Mouse (Mus musculus) common myeloid progenitor, adult 5-6 weeks (primary cell): ENCODE data around the gene Kifc5b. TPM values are rescaled to one million over a fixed set of nuclear protein-coding genes. Genes with fewer than 3 reads are reported as not detected.
"Not testable (repeated sequence)": the region's sequence is repeated elsewhere in the genome, so short reads cannot be mapped to it uniquely, and the experiment has no call there.

Experiments
- ATAC-seq: replicated peaks from 2 replicates; pipeline ENCODE4 v1.8.0; 2016; ENCODE audit warnings: low read depth, mild to moderate bottlenecking, moderate TSS enrichment, inconsistent platforms; ENCODE audit not compliant: poor library complexity, severe bottlenecking
- total RNA-seq: library from RNA; stranded (forward); fragments of 200-1000, 187-1606 nt; gene quantifications from 2 replicates; pipeline ENCODE4 v1.2.3, GENCODE M21; 2017

Kifc5b gene
- total RNA-seq: 11.9 and 16.7 TPM in 2 replicates

DNA sequence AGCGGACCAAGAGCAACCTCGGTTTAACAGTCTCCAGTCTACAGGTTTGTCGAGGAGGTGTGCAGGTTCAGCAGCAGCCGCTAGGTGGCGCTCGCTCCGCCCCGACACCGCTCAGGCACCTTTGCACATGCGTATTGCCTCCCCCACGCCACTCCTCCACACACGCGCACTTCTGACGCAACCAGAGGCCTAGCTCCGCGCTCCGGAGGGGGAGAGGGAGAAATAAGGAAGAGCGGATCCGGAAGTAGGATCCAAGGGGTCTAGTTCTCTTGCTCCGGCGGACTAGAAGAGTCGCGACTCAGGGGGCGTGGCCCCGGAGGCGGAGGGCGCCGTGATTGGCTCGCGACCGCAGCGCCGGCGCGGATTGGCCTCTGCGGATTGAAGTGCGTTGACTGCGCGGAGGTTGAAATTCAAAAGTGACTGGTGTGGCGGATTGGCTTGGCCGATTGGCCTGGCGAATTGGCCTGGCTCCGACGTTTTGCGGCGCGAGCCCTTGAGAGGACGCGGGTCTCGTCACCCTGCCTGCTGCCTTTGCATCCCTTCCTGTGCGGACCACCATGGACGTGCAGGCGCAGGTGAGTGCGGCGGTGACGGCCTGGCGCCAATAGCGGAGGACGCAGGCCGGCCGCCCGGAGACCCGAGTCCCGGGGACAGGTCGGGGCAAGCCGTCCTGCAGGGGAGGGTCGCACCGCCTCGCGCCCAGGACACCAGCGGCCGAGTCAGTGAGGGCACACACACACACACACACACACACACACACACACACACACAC is at the start of gene Kifc5b:
Gene Kifc5b, plus strand, starts transcription at position 381 of the 772 bp plus-strand sequence.
- ATAC-seq: peak; percentile 99

DNA sequence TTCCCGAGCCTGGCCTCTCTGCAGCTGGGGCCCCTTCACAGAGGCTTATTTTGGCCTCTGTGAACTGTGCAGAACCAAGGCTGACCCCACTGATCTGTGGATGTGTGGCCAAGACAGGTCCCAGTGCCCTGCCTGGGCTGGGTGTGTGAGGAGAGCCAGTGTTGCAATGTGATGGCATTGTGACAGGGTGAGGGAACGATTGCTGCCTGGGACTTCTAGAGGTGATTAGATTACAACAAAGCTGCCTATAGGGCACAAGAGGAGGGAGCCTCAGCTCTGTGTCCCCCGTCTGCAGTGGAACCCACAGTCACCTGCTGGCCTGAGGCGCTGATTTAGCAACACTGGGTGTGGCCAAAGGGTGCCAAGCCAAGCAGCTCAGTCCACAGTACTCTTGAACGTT is 48.1 kb upstream of the Kifc5b start:
- ATAC-seq: no peak

DNA sequence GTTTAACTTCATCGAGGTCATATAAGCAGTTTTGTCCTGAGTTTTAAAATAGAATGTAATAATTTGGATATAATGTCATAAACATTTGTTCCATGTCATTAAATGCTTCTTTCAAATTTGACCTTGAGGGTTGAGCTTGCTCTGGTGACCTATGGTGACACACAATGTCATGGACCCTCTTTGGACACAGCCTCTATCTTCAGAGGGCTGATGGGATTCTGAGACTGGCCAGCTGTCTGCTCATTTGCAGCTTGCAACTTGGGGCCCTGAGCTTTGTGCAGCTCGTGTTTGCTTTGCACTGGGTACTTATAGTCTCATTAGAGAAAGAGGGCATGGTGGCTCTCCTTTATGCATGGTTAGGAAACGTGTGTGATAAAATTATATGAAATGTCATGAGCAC is 44.0 kb upstream of the Kifc5b start:
- no peak for ATAC-seq

DNA sequence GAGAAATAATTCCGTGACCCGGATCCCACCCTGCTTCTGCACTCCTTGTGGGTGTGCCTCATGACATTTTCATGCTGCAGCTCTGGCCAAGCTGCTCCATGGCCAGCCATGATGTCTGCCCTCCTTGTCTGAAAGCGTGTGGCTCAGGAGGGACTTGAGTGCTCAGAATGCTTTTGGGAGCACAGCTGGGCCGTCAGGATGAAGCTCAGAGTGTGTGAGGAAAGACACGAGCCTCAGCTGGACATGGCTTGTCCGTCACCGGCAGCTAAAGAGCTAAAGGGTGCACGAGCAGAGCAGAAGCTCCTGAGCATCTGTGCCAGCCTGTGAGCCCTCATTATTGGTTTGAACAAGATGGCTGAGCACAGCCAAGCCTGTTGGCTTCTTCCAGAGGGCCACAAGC is 43.4 kb upstream of the Kifc5b start:
- ATAC-seq: no peak

DNA sequence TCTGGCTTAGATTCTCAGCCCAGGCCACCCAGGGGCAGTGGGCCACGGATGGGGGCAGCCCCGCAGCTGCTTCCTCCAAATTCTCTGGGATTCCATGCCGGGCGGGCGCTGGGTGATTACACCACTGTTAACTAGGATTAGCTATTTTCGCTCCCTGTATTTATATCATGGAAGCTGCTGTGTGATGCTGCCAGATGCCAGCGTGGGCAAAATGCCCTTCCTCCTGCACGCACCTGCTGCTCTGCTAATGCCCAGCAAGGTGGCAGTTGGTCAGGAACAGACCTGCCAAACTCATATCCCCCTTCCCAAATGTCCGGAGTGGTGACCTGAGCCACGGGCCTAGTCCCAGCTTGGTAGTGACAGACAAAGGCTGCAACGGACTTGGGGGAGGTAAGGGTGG is 42.3 kb upstream of the Kifc5b start:
- no peak for ATAC-seq

DNA sequence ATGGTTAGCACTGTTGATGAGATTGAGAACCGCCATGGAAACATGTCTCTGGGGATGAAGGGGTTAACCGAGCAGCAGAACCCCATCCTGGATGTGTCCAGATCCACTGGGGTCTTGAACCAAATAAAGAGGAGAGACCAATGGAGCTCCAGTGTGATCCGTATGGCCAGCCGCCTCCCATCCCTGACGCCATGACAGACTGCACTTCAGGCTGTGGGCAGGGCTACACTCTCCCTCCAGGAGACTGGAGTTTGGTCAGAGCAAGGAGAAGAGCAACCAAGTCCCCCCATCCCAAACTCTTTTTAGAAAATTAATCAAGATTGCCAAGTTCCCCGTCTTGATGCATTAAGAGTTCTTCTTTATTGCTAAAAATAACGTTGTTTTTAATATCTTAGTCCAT is 39.0 kb upstream of the Kifc5b start:
- ATAC-seq: no peak

DNA sequence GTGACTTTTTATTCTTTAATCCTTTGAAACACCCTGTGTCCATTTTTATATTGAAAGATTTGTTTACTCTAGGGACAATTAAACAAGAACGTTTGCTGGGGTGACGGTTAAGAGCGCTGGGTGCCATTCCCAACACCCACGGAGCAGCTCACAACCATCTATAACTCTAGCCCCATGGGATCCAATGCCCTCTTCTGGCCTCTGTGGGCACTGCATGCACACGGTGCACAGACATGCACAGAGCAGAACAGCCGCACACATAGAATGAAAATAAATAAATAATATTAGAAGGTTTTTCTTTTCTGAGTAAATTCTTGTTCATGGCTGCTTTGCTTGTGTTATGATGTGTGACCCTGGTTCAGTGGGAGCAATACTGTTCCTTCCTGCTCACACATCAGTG is 37.7 kb upstream of the Kifc5b start:
- no peak for ATAC-seq

DNA sequence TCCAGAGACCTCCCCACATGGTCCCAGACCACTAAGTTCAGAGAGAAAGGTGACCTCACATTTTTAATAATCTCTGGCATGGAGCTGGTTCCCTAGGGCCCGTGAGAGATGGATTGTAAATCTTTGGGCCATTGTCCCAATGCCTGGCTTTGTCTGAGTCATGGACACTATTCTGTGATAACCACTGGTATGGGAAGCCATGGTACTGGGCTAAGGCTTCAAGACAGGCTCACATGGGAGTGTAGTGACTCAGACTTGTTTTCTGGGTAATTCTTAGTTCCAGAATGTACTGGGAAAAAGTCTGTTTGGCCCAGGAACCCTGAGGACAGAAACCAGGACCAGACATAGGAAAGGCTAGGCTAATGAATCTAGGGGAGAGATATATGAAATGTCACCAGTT is 34.2 kb upstream of the Kifc5b start:
- no peak for ATAC-seq

DNA sequence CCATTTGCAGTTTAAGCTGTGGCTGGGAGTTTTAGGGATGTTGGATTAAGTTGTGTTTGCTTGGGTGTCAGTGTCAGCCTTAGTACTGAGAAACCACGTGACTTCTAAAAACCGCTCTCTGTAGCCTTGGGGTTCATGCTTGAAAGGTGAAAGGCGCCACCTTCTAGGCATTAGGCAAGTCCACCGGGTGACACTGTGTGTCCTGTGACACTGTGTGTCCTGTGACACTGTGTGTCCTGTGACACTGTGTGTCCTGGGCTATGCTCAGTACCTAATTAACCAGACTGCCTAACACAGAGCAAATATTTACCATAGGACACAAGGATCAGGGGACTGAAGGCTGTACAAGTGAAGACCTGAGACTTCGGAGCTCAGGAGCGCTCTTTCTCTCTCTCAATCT is 33.3 kb upstream of the Kifc5b start:
- no peak for ATAC-seq

DNA sequence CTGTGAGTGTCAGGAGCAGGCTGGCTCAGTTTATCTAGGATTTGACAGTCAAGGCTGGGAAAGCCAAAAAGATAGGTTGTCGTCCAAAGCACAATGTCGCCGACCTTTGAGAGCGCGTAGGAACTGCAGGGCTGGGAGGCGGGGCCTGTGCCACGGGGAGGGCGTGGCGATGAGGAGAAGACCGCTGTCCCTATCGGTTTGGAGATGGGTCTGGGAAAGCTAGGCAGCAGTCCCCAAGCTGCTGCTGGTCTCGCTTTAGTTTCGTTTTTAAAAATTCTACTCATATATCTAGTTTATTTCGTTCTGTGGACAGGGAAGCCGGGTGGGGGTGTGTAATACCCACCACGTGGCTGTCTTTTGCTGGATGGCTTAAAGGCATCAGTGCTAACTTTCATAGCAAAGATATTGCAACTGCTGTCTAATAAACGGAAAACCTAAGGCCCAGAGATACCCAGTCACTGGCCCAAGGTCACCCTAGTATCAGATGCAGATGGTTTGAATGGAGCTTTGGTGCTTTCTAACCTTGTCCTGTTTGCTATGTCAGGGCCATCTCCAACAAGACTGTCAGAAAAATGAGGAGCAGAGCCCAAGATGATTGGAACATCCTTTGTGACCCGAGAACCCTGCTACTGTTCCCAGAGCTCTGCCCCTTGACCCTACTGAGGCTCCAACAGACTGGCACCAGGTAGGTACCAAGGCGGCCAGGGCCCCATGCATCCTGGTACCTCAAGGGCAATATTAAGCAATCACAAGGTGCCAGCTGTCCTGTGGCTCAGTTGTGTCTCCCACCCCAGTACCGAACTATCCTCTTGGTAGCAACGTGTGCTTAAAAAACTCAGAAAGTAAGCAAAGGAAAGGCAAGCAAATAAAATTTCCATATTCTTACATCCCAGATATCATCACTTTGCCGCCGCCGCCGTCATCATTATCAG is 31.6 kb upstream of the Kifc5b start:
- peak; percentile 89 for ATAC-seq

DNA sequence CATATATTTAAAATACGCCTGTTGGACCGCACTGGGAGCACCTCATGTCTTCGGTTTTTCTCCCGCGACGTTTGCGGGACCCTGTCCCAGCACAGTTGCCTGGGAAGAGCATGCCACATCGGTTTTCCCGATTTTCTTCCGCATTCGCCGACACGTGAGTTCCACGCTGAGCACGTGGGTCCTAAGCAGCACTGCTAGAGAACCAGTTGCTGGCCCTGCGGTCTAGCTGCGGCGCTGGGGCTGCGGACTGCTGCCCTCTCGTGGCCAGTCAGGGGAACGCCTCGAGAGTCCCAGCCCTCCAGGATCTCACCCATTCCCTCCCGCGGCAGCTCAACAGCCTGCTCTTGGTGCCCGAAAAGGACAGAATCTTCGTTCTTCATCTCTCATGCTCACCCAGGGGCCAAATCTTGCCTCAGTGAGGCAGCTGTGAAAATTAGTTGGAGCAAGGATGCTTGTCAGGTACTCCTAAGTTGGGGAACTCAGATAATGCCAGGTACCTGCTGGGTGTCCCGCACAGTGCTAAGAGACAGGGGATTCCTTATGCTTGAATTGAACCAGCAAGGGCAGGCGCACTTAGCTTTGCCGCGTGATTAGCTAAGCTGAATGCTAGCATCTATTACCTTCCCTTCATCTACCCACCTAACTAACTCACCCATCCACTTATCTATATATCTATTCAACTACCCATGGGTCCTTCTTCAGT is 30.7 kb upstream of the Kifc5b start:
- ATAC-seq: peak; percentile 94

DNA sequence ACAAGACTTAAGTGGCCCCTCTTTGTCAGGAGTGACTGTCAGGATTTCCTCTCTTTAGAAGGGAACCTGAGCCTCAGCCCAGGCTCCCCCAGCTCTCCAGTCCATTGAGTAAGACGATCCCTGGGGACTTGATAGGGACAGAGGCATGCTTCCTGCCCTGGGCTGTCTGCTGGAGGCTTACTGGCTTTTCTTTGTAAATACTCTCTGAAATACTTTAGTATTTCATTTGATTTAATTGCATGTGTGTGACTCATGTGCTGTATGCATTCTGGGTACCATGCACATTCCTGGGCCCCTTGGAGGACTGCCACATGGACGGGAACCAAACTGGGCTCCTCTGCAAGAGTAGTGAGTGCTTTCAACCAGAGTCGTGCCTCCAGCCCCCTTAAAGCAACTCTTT is 29.0 kb upstream of the Kifc5b start:
- ATAC-seq: no peak

DNA sequence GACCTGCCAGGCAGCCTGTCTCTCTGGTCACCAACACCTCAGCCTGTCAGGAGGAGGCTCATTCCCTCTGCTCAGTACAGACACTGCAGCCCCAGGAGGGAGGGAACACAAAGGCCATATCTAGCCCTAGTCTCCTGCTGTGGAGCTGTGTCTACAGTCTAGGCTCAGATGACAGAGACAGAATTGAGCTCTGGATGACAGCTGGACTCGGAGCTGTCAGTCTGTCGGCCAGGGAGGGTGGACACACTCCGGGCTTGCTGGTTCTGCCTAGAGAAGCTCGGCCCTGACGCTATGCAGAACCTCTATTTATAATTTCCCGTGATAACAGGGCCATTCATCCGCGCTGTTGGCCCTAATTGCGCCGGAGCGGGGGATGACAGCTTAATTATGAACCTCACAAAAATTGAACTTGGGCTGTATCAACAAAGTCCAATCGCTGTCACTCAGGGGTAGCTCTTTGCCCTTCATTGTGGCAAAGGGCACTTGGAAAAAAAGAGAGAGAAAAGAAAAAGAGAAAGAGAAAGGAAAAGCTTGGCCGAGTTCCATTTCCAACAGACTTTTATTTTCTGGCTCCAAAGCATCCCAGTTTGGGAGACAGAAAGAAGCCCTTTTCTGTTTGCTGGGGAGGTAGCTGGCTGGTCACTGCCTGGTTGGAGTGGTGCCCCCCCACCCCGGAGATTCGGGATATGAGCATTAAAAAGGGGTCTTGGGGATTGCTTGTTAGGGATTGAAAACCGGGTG is 24.1 kb upstream of the Kifc5b start:
- ATAC-seq: no peak

DNA sequence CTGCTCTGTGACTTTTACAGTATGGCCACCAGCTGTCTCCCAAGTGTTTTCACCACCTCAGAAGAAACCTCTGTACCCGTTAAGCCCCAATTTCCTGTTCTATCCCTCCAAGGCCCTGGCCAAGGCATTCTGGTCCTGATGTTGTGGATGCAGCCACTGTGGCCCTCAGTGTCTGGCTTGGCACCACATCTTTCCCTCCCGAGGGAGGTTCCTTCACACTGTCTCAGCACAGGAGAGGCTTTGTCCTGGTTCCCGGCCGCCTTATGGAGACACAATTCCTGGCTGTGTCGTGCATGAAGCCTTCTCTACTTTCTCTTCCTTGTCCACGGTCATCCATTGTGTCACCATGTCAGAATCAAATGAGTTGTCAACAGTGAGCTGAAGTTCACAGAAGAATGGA is 23.4 kb upstream of the Kifc5b start:
- ATAC-seq: no peak

DNA sequence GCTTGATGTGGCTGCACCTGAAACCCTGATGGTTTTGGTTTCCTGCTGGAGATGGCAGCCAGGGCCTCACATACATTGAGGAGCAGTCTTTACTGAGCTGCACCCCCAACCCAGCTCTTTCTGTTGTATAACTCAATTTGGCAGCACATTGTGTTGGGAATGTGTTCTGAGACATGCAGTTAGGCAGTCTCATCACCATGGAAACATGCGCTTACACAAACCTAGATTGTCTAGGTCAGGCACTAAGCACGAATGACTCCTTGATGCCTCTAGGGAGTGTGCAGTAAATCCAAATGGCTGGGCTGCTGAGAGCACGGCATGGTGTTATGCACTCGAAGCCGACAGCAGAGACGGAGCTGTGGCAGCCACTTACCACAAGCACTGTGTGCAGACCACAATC is 22.5 kb upstream of the Kifc5b start:
- ATAC-seq: no peak

DNA sequence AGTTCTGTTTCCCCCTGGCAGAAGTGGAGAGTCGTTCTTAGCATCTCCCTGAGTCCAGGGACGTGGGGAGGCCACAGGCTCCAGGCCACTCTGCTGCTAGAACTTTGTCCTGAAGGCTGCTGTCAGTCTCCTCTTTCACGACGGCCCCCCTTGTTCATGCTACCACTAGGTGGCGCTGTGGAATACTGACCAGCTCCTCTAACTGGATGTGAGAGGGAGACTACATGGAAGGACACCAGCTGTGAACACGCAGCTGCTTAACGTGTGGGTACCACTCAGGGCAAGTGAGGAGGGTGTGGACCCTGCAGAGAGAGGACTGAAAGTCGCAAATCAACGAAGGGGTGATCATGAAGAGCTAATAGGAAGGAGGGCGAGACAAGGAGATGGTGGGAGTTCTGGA is 21.3 kb upstream of the Kifc5b start:
- ATAC-seq: peak; percentile 83

DNA sequence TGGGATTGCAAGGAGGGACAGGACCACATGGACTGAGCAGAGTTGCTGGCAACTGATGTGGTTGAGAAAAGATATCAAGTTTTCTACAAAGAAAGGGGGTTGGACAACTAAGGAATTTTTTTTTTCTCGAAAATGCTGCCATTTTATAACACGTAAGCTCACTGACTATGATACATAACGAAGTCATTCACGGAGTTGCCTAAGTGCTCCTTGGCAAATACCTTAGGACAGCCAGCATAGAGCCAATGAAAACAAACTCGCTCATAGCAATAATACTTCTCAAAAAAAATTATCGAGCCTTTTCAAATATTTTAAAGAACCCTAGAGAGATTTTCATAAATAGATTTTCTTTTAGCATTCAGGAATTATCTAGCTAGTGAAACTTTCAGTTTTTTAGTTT is 16.0 kb upstream of the Kifc5b start:
- no peak for ATAC-seq

DNA sequence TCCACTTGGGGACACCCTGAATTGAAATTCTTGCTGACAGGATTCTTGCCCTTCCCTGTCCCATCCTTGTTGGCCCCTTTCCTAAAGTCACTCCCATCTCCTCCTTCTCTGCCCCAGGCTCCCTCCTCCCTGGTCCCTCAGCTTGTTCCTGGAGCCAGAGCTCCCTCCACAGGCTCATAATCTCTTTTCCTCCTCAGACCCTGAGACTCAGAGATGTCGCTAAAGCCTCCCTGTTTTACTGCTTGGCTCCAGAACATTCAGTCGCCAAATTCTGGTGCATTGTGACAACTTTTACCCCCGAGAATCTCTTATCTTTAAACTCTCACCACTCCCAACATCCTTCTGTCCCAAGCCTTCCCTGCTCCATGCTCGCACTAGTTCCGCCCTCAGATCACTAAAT is 12.6 kb upstream of the Kifc5b start:
- no peak for ATAC-seq

DNA sequence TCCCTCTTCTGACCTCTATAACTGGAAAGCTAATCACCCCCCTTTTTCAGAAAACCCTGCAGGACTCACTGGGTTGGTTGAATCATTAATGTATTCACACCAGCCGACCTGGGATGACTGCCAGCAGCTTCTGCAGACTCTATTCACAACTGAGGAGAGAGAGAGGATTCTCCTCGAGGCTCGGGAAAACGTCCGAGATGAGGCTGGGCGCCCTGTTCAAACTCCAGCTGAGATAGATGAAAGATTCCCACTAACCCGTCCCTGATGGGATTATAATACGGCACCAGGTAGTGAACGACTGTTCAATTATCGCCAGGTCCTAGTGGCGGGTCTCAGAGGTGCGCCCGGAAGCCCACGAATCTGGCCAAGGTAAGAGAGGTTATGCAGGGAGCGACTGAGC is 9.4 kb upstream of the Kifc5b start:
- not testable (repeated sequence) for ATAC-seq

DNA sequence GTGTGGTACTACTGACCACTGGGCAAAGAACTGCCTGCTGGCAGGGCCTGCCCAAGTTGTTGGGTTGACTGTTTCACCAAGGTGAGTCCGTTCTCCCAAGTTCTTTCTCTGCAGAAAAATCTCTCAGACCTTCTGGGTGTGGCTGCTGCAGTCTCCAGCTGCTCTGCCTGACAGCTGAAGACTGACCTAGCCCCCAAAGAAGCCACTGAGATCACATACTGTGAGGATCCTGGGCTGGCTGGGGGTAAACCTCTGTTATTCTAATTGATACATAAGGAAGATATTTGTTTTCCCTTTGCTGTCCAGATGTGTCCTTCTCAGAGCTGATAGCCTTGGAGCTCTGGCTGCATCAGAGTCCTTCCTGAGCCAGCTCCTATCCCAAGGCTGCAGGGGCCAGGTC is 1.6 kb upstream of the Kifc5b start:
- ATAC-seq: no peak
